Mouse (Mus musculus) limb, embryonic 14.5 days (tissue): ENCODE measurements around the gene Wnk4. TPM values are rescaled to one million over a fixed set of nuclear protein-coding genes. Genes with fewer than 3 reads are reported as not detected.

Experiments used
- ATAC-seq: fragments of 200-750 bp; cut with Nextera tagmentation; 2 replicates; pipeline ENCODE4 v1.8.0; 2017; ENCODE audit warnings: low read depth, moderate number of reproducible peaks, moderate TSS enrichment; ENCODE audit not compliant: low FRiP score
- DNase-seq: peaks from one replicate; pipeline ENCODE4 v3.0.0-alpha.2; 2015; ENCODE audit warnings: low spot score
- H3K27ac ChIP-seq: fragments of 300-500 bp; sonication (generic); replicated peaks from 2 replicates; pipeline ENCODE4 v1.5.1; 2014; ENCODE audit warnings: low read depth, mild to moderate bottlenecking, low read length, moderate library complexity, mixed read lengths
- H3K27me3 ChIP-seq: fragments of 300-500 bp; sonication (generic); 2 replicates; pipeline ENCODE4 v1.6.1; 2014; ENCODE audit warnings: low read length, mixed read lengths; ENCODE audit not compliant: control insufficient read depth, insufficient read depth
- H3K36me3 ChIP-seq: fragments of 300-500 bp; sonication (generic); 2 replicates; pipeline ENCODE4 v1.6.1; 2014; ENCODE audit warnings: mild to moderate bottlenecking, low read length, moderate library complexity, mixed read lengths; ENCODE audit not compliant: control insufficient read depth, insufficient read depth
- H3K4me1 ChIP-seq: fragments of 300-500 bp; sonication (generic); 2 replicates; pipeline ENCODE4 v1.6.1; 2014; ENCODE audit warnings: antibody characterized with exemption, low read length, mixed read lengths; ENCODE audit not compliant: control insufficient read depth, insufficient read depth
- H3K4me2 ChIP-seq: fragments of 300-500 bp; sonication (generic); replicated peaks from 2 replicates; pipeline ENCODE4 v1.6.1; 2014; ENCODE audit warnings: low read depth, mild to moderate bottlenecking, low read length, moderate library complexity; ENCODE audit not compliant: severe bottlenecking
- H3K4me3 ChIP-seq: fragments of 300-500 bp; sonication (generic); replicated peaks from 2 replicates; pipeline ENCODE4 v1.5.1; 2014; ENCODE audit warnings: low read length
- H3K9ac ChIP-seq: fragments of 300-500 bp; sonication (generic); 2 replicates; pipeline ENCODE4 v1.6.1; 2014; ENCODE audit warnings: mild to moderate bottlenecking, low read depth, low read length, moderate library complexity; ENCODE audit not compliant: severe bottlenecking
- H3K9me3 ChIP-seq: fragments of 300-500 bp; sonication (generic); 2 replicates; pipeline ENCODE4 v1.6.1; 2016; ENCODE audit warnings: low read length; ENCODE audit not compliant: control insufficient read depth
- POLR2A ChIP-seq: fragments of 200-500 bp; IDR thresholded peaks from 2 replicates; pipeline ENCODE4 v1.8.0; 2012; ENCODE audit warnings: inconsistent platforms, mild to moderate bottlenecking, moderate library complexity, borderline replicate concordance; ENCODE audit not compliant: insufficient read depth, insufficient read length; ENCODE audit errors: extremely low read depth
- WGBS: fragments of 180-500 bp; shearing (Covaris S2); extraction: QIAGEN DNeasy Blood & Tissue Kit; methylation state at CpG from one replicate; pipeline ENCODE4 v1.1.7; 2014; 5-methylcytosine and 5-hydroxymethylcytosine counted together
- polyA plus RNA-seq, 2 experiments: library from polyadenylated mRNA; depleted of rRNA in 1 of 2; stranded (reverse) in 1 of 2; unstranded in 1 of 2; fragments of >200 nt; fragmentation: Nextera tagmentation in 1 of 2; extraction: Ambion mirVana in 1 of 2; gene quantifications; 2 replicates each; pipeline versions ENCODE4 v1.2.1 to v1.2.3; 2012 to 2014

Gene Wnk4
- polyA plus RNA-seq, 2 experiments = 10.7 to 14.9 TPM

DNA sequence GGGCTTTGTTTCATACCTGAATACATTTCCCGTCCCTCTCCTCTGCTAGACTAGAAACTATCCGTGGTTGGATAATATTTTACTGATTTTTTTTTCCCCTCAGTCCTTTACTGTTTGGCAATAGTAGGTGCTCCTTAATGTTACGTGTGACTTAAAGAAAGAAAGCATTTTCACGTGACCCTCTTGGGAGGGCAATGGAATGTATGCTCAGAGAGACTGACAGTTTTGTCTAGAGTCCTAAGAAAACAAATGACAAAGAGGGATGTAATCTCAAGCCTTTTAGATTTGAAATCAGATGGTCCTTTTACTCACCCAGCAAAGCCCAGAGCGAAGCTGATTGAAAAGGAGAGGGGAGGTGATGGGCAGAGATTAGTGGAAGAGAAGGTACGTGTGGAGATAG, 5.5 kb downstream of the Wnk4 start:
- Histone ChIP-seq H3K27me3 (peaks cover 44% of the 10 kb centered on the region), H3K9me3 (no peaks in the 10 kb centered on the region), H3K27ac (no peak overlapping the region), H3K36me3 (no peaks in the 10 kb centered on the region), H3K4me2 (no peak overlapping the region), H3K4me3 (peak overlapping the region; percentile 29; the same call in 1 of the 2 replicates), H3K4me1 (peaks cover 21% of the 10 kb centered on the region), H3K9ac (no peak overlapping the region)
- DNase-seq = no peak
- WGBS = 30% methylated on average over 6 of the region's 6 CpGs
- ATAC-seq = no peak
- TF ChIP-seq POLR2A = no peak

DNA sequence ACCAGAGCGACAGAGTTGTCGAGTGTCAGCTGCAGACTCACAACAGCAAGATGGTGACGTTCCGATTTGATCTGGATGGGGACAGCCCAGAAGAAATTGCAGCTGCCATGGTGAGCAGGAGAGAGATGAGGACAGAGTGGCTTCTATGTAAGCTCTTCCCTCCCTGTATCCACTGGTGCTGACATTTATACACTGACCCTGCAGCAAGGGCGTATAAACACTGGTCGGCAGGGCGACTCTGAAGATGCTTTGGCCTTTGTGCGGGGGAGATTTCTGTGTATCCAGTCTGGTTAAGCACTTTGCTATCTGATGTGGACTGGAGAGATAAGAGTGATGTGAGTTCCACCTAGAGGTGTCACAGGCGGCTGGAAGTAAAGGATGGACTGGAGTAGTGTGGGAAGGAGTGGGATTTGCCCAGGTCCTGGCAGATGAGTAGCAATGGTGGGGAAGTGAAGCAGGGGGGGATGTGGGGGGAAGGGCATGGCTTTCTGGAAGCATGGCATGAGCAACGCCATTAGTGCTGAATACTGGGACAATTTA, 9.3 kb downstream of the Wnk4 start:
- Histone ChIP-seq H3K4me1 (peaks cover 6% of the 10 kb centered on the region; the same call in 1 of the 2 replicates), H3K27me3 (peaks cover 16% of the 10 kb centered on the region; the same call in 1 of the 2 replicates), H3K27ac (no peak overlapping the region), H3K9ac (no peak overlapping the region), H3K4me3 (no peak overlapping the region), H3K4me2 (no peak overlapping the region), H3K9me3 (no peaks in the 10 kb centered on the region), H3K36me3 (0 out of 2 replicates have a peak, but pooled peaks cover 5% of the 10 kb centered on the region)
- no peak for DNase-seq
- no peak for TF ChIP-seq POLR2A
- ATAC-seq = no peak
- WGBS = 16% methylated on average over 10 of the region's 10 CpGs

GRCm38 (mm10) chr11:101272446-101272845, 12.1 kb downstream of the Wnk4 start:
- Histone ChIP-seq H3K9ac (no peak overlapping the region), H3K27ac (no peak overlapping the region), H3K4me1 (peaks cover 5% of the 10 kb centered on the region), H3K9me3 (no peaks in the 10 kb centered on the region), H3K4me2 (no peak overlapping the region), H3K36me3 (0 out of 2 replicates have a peak, but pooled peaks cover 10% of the 10 kb centered on the region), H3K27me3 (peaks cover 4% of the 10 kb centered on the region; the same call in 1 of the 2 replicates), H3K4me3 (no peak overlapping the region)
- TF ChIP-seq POLR2A = no peak
- DNase-seq = no peak
- 78% methylated on average over 3 of the region's 3 CpGs for WGBS
- ATAC-seq = no peak

DNA sequence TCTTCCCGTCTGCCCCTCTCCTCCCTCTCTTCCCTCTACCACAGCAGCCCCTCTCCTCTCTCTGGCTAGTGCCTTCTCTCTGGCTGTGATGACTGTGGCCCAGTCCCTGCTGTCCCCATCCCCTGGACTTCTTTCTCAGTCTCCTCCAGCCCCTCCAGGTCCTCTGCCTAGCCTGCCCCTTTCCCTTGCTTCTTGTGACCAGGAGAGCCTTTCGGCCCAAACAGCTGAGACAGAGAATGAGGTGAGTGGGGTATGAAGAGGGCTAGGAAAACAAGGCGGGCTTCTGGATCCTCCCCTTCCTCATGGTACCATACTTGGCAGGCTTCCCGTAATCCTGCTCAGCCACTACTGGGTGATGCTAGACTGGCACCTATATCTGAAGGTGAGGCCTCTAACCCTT, 14.9 kb downstream of the Wnk4 start:
- no peak overlapping the region for H3K27ac ChIP-seq

GRCm38 (mm10) chr11:101276319-101277070, 16.1 kb downstream of the Wnk4 start:
- no peak for TF ChIP-seq POLR2A
- H3K9ac ChIP-seq = no peak overlapping the region
- no peak overlapping the region for H3K4me3 ChIP-seq
- ATAC-seq (no peak), DNase-seq (no peak)
- WGBS = 32% methylated on average over 23 of the region's 27 CpGs
- H3K36me3 ChIP-seq = 0 out of 2 replicates have a peak, but pooled peaks cover 10% of the 10 kb centered on the region
- H3K27me3 ChIP-seq = no peaks in the 10 kb centered on the region
- peaks cover 18% of the 10 kb centered on the region for H3K4me1 ChIP-seq
- no peak overlapping the region for H3K27ac ChIP-seq
- H3K9me3 ChIP-seq = no peaks in the 10 kb centered on the region
- H3K4me2 ChIP-seq = no peak overlapping the region; the same call in 1 of the 2 replicates

More for the DNA sequence above, 14.9 kb downstream of the Wnk4 start:
- DNase-seq = no peak
- H3K4me2 ChIP-seq = no peak overlapping the region
- H3K4me1 ChIP-seq = peaks cover 18% of the 10 kb centered on the region
- H3K27me3 ChIP-seq = no peaks in the 10 kb centered on the region
- no peak overlapping the region for H3K4me3 ChIP-seq
- no peak for TF ChIP-seq POLR2A
- H3K9ac ChIP-seq = no peak overlapping the region
- 67% methylated on average over 4 of the region's 4 CpGs for WGBS
- 0 out of 2 replicates have a peak, but pooled peaks cover 10% of the 10 kb centered on the region for H3K36me3 ChIP-seq
- no peak for ATAC-seq
- H3K9me3 ChIP-seq = no peaks in the 10 kb centered on the region
